Mouse (Mus musculus) megakaryocyte, embryonic 14.5 days (primary cell): Measurements from ENCODE around the gene Hes2.

Experiments
- FLI1 ChIP-seq: IDR thresholded peaks from 2 replicates; pipeline ENCODE4 v1.6.1; 2012; ENCODE audit warnings: low read length, inconsistent platforms, mixed read lengths
- GATA1 ChIP-seq: IDR thresholded peaks from 3 replicates; pipeline ENCODE4 v1.6.1; 2012; ENCODE audit warnings: mixed read lengths, low read length, inconsistent platforms, borderline replicate concordance

GRCm38 (mm10) chr4:152127884-152128283 is 30.8 kb upstream of the Hes2 start:
- no peak for TF ChIP-seq FLI1
- no peak for TF ChIP-seq GATA1
